Mouse (Mus musculus): ENCODE data around the gene Ndufs4. TPM values are rescaled to one million over a fixed set of nuclear protein-coding genes. Genes with fewer than 3 reads are reported as not detected.

The Ndufs4 gene
- total RNA-seq, 2 experiments from 2014 or later, result 196 to 302 TPM

Other genes with a start within 250 kb of the Ndufs4 start
- gene Fst, start 70.7 kb upstream of the Ndufs4 start, total RNA-seq (2021), result 1 to 10 TPM; 6.9 to 10.0 TPM